ENCODE assay signal across 9 mouse cellular contexts in genomic region chr16:92103572-92104331, GRCm38 (mm10). TPM values are rescaled to one million over a fixed set of nuclear protein-coding genes. Genes with fewer than 3 reads are reported as not detected.
A peak's percentile ranks its signal among the peaks of the same experiment; 100 is the strongest.
DNase-seq lines count a peak whose midpoint lies in the region; ATAC-seq and TF ChIP-seq lines count a peak whose summit lies in the region.
"Had no signal": no experiment of that assay in that cellular context is flagged by ENCODE, and none has a peak within 500 bp of the region (broad histone marks: within the 10 kb centered on the region; RNA-seq: fewer than 3 reads in every experiment).

No protein-coding gene starts in this region.

- dilution Hi-C loops in CH12.LX (cut with MboI; ENCODE audit: extremely low pct_ligation_motif_present, extremely low pct_unique_long_range_greater_than_20kb, low sequenced_read_pairs): no loop called here

- H3K36me3 ChIP-seq in CH12.LX (replicated peaks in 1 of 2; ENCODE audit: control insufficient read depth in 1 of 2, insufficient read depth in 1 of 2, low read length in 1 of 2) (peaks cover 10 to 77% of the 10 kb centered on the region in 2 experiments), ES-E14 (ENCODE audit: control insufficient read depth, insufficient read depth, low read length, poor library complexity, severe bottlenecking) (0 out of 2 replicates have a peak, but pooled peaks cover 6% of the 10 kb centered on the region)
- peaks cover 29% of the 10 kb centered on the region for H3K36me3 ChIP-seq in heart, embryonic 14.5 days (ENCODE audit: control insufficient read depth, insufficient read depth, low read length)
- H3K36me3 ChIP-seq: liver, embryonic 15.5 days had no signal

- in situ Hi-C loops in CH12.LX (cut with MboI; ENCODE audit: low pct_ligation_motif_present, low pct_unique_long_range_greater_than_20kb, low sequenced_read_pairs) (no loop called here), ES-E14 (cut with MboI; ENCODE audit: low sequenced_read_pairs in 2 of 2, unreplicated experiment in 2 of 2) (no loop called here)

- TF ChIP-seq CTCF in CH12.LX (conservative IDR thresholded peaks at IDR 0.05 in 1 of 2, IDR thresholded peaks at IDR 0.05 in 1 of 2; ENCODE audit: low read depth in 2 of 2, low read length in 2 of 2): peak in 1 of 2 experiments; percentile 58; a peak in 2 of 4 replicates

- no peak overlapping the region for H3K4me2 ChIP-seq in CH12.LX (ENCODE audit: insufficient read depth, low read depth, poor library complexity, severe bottlenecking)
- H3K4me2 ChIP-seq in heart, embryonic 14.5 days (ENCODE audit: low read length): no peak overlapping the region
- H3K4me2 ChIP-seq: embryonic facial prominence, embryonic 13.5 days; liver, embryonic 15.5 days had no signal

- ATAC-seq in heart, embryonic 14.5 days (ENCODE audit: insufficient number of reproducible peaks, insufficient read depth, low FRiP score, low read depth): peak; percentile 73

- TF ChIP-seq RAD21 in CH12.LX (IDR thresholded peaks at IDR 0.05; ENCODE audit: low read depth, low read length): peak; percentile 26

- H3K4me3 ChIP-seq in CH12.LX (replicated peaks in 1 of 3; ENCODE audit: low read depth in 2 of 3, low read length in 2 of 3, poor library complexity in 1 of 3) (no peak overlapping the region), ES-E14 (ENCODE audit: insufficient read depth in 1 of 2, low read depth in 1 of 2, low read length in 2 of 2, poor library complexity in 1 of 2, severe bottlenecking in 1 of 2) (no peak overlapping the region)
- H3K4me3 ChIP-seq in heart, embryonic 14.5 days (ENCODE audit: control insufficient read depth in 1 of 2, insufficient read depth in 1 of 2, low read depth in 1 of 2, low read length in 2 of 2): no peak overlapping the region
- H3K4me3 ChIP-seq: embryonic facial prominence, embryonic 13.5 days; liver, embryonic 15.5 days had no signal

- peak; percentile 10 for DNase-seq in CH12.LX (ENCODE audit: extremely low read depth)
- DNase-seq in ES-E14 (ENCODE audit: low read depth, low spot score): peak; percentile 67
- DNase-seq in kidney, postnatal 14 days: peak; percentile 65
- no peak for DNase-seq in T-cell, adult 2 months (ENCODE audit: low spot score)
- no peak for DNase-seq in thymus, adult 18-20 months
- no peak for DNase-seq in right cerebral cortex, postnatal 14 days

- no peaks in the 10 kb centered on the region for H3K27me3 ChIP-seq in CH12.LX (replicated peaks)
- H3K27me3 ChIP-seq in heart, embryonic 14.5 days (ENCODE audit: control insufficient read depth, insufficient read depth, low read length): no peaks in the 10 kb centered on the region
- H3K27me3 ChIP-seq: embryonic facial prominence, embryonic 13.5 days; liver, embryonic 15.5 days had no signal

- H3K9ac ChIP-seq in CH12.LX (ENCODE audit: insufficient read depth, low read depth): no peak overlapping the region
- no peak overlapping the region for H3K9ac ChIP-seq in ES-E14 (ENCODE audit: insufficient read depth, low read depth, low read length, poor library complexity, severe bottlenecking)
- H3K9ac ChIP-seq in heart, embryonic 14.5 days (ENCODE audit: low read length): no peak overlapping the region
- H3K9ac ChIP-seq: embryonic facial prominence, embryonic 13.5 days; liver, embryonic 15.5 days had no signal

- H3K27ac ChIP-seq in CH12.LX (ENCODE audit: insufficient read depth, low read depth): no peak overlapping the region
- H3K27ac ChIP-seq in ES-E14 (ENCODE audit: insufficient read depth, low read depth, low read length, poor library complexity, severe bottlenecking): no peak overlapping the region; the same call in 1 of the 2 replicates
- H3K27ac ChIP-seq in heart, embryonic 14.5 days (replicated peaks in 1 of 2; ENCODE audit: control insufficient read depth in 1 of 2, insufficient read depth in 1 of 2, low read depth in 2 of 2, low read length in 2 of 2): peak overlapping the region; percentile 86
- H3K27ac ChIP-seq: embryonic facial prominence, embryonic 13.5 days; liver, embryonic 15.5 days had no signal

- no peak for TF ChIP-seq POLR2A in CH12.LX (IDR thresholded peaks at IDR 0.05; ENCODE audit: low read depth, low read length)

- H3K4me1 ChIP-seq in CH12.LX (ENCODE audit: control insufficient read depth in 1 of 2, insufficient read depth in 2 of 2) (0 out of 4 replicates have a peak, but pooled peaks cover 0 to 3% of the 10 kb centered on the region in 2 experiments), ES-E14 (ENCODE audit: control insufficient read depth in 2 of 2, insufficient read depth in 2 of 2, low read length in 2 of 2, poor library complexity in 1 of 2) (peaks cover 0 to 3% of the 10 kb centered on the region in 2 experiments; a peak in 1 of 4 replicates)
- H3K4me1 ChIP-seq in heart, embryonic 14.5 days (ENCODE audit: control insufficient read depth in 2 of 2, insufficient read depth in 2 of 2, low read length in 2 of 2): peaks cover 13 to 14% of the 10 kb centered on the region in 2 experiments; a peak in 3 of 4 replicates
- H3K4me1 ChIP-seq: liver, embryonic 15.5 days had no signal

- TF ChIP-seq EP300 in CH12.LX (IDR thresholded peaks at IDR 0.05; ENCODE audit: low read length): no peak

- WGBS in heart, embryonic 14.5 days: 34% methylated on average over 9 of the region's 9 CpGs

- no peaks in the 10 kb centered on the region for H3K9me3 ChIP-seq in CH12.LX (replicated peaks; ENCODE audit: low read length)
- no peaks in the 10 kb centered on the region for H3K9me3 ChIP-seq in ES-E14 (ENCODE audit: control insufficient read depth, insufficient read depth, low read depth, low read length)
- no peaks in the 10 kb centered on the region for H3K9me3 ChIP-seq in heart, embryonic 14.5 days (ENCODE audit: control insufficient read depth, low read length)
- H3K9me3 ChIP-seq: embryonic facial prominence, embryonic 13.5 days; liver, embryonic 15.5 days had no signal

- no peaks in the 10 kb centered on the region for H3K79me2 ChIP-seq in CH12.LX (replicated peaks; ENCODE audit: control insufficient read depth, extremely low read depth, insufficient read depth, poor library complexity, severe bottlenecking)

TF ChIP-seq in CH12.LX, 34 proteins besides CTCF, POLR2A, EP300 and RAD21:
- TF ChIP-seq MEF2A (IDR thresholded peaks at IDR 0.05; ENCODE audit: borderline replicate concordance, low read depth, low read length) (no peak), TBP (conservative IDR thresholded peaks at IDR 0.05; ENCODE audit: low read depth, low read length) (no peak), SMC3 (IDR thresholded peaks at IDR 0.05; ENCODE audit: low read depth, low read length) (peak; percentile 51), UBTF (IDR thresholded peaks at IDR 0.05; ENCODE audit: low read depth, low read length) (no peak), CHD1 (IDR thresholded peaks at IDR 0.05; ENCODE audit: low read depth, low read length) (no peak)

TF ChIP-seq in ES-E14, 5 proteins besides CTCF, POLR2A, EP300 and RAD21:
- TF ChIP-seq HCFC1 (IDR thresholded peaks at IDR 0.05; ENCODE audit: borderline replicate concordance, insufficient read depth, low read length) (no peak), MAFK (IDR thresholded peaks at IDR 0.05; ENCODE audit: insufficient read depth, low read depth, low read length) (no peak), CHD2 (IDR thresholded peaks at IDR 0.05; ENCODE audit: low read depth, low read length) (no peak), ZNF384 (IDR thresholded peaks at IDR 0.05; ENCODE audit: low read depth, low read length) (no peak)

RNA-seq across cellular contexts. Expression of gene Slc5a3, which starts 45.6 kb away (rescaled TPM):
- 3.9 and 4.1 TPM in 2 replicates for total RNA-seq in CH12.LX (2012; rRNA removed)
- total RNA-seq in CH12.LX (2014; rRNA removed): 2.2 and 2.3 TPM in 2 replicates
- polyA plus RNA-seq in CH12.LX (2012; ENCODE audit: insufficient read length, low read depth): 1.1 and 1.7 TPM in 2 replicates
- 13.2 and 14.3 TPM in 2 replicates for total RNA-seq in ES-E14 (2012; rRNA removed)
- 5.7 and 6.1 TPM in 2 replicates for polyA plus RNA-seq in heart, embryonic 14.5 days (2014; fragmentation: Nextera tagmentation; extraction: Ambion mirVana)

RNA-seq across cellular contexts. Expression of gene Gm49711, which starts 45.6 kb away (rescaled TPM):
- total RNA-seq in CH12.LX (2012; rRNA removed) (not detected in 2 replicates), CH12.LX (2014; rRNA removed) (not detected in 2 replicates), ES-E14 (2012; rRNA removed) (not detected in 2 replicates)
- not detected in 2 replicates for polyA plus RNA-seq in CH12.LX (2012; ENCODE audit: insufficient read length, low read depth)
- not detected in 2 replicates for polyA plus RNA-seq in heart, embryonic 14.5 days (2014; fragmentation: Nextera tagmentation; extraction: Ambion mirVana)
- polyA plus RNA-seq: liver, embryonic 15.5 days had no signal

RNA-seq across cellular contexts. Expression of gene Mrps6, which starts 45.7 kb away (rescaled TPM):
- 28.4 and 35.9 TPM in 2 replicates for total RNA-seq in CH12.LX (2012; rRNA removed)
- 39.7 and 43.0 TPM in 2 replicates for total RNA-seq in CH12.LX (2014; rRNA removed)
- 93.4 and 110 TPM in 2 replicates for polyA plus RNA-seq in CH12.LX (2012; ENCODE audit: insufficient read length, low read depth)
- 14.0 and 30.4 TPM in 2 replicates for total RNA-seq in ES-E14 (2012; rRNA removed)
- polyA plus RNA-seq in heart, embryonic 14.5 days (2014; fragmentation: Nextera tagmentation; extraction: Ambion mirVana): 135 and 149 TPM in 2 replicates

Comparison
In these comparisons a context has a peak if more than half of its experiments do, and no peak if none do; other contexts are left out.
1. DNase-seq: peak in CH12.LX (single experiment), ES-E14 (single experiment) and kidney, postnatal 14 days (single experiment); none in T-cell, adult 2 months (single experiment), thymus, adult 18-20 months (0 of 2) and right cerebral cortex, postnatal 14 days (single experiment).
2. H3K27ac ChIP-seq: peak in heart, embryonic 14.5 days (2 of 2); none in CH12.LX (single experiment) and ES-E14 (single experiment).